Mouse (Mus musculus) adrenal gland, postnatal 4 days (tissue): ENCODE results near the gene Wnt6. TPM values are rescaled to one million over a fixed set of nuclear protein-coding genes. Genes with fewer than 3 reads are reported as not detected.

Source experiments
- DNase-seq, 2 experiments: peaks; one replicate each; pipeline ENCODE4 v3.0.0; 2021 to 2022; ENCODE audit warnings: low spot score in 2 of 2, mixed read lengths in 2 of 2
- long read RNA-seq, 2 experiments: library from polyadenylated mRNA; stranded (forward); transcript quantifications; one replicate each; pipeline ENCODE4 v2.0.0; 2021
- total RNA-seq, 2 experiments: library from RNA; stranded (reverse); gene quantifications; 2 replicates each; pipeline ENCODE4 v1.2.3; 2021

Wnt6 gene
- total RNA-seq = 1 to 10 TPM; 3.1 to 3.5 TPM
- long read RNA-seq, experiment 1, partial matches to known transcripts = 1 of 5 reads
- long read RNA-seq, experiment 1, other reads (novel, unspliced or antisense) = 1 of 5 reads
- long read RNA-seq, experiment 2, partial matches to known transcripts = 0 of 5 reads
- long read RNA-seq, experiment 2, other reads (novel, unspliced or antisense) = 2 of 5 reads

GRCm38 (mm10) chr1:74771845-74771930, at the start of gene Wnt6:
TSS of gene Wnt6 (plus strand) at chr1:74771892.
- DNase-seq = no peak

DNA sequence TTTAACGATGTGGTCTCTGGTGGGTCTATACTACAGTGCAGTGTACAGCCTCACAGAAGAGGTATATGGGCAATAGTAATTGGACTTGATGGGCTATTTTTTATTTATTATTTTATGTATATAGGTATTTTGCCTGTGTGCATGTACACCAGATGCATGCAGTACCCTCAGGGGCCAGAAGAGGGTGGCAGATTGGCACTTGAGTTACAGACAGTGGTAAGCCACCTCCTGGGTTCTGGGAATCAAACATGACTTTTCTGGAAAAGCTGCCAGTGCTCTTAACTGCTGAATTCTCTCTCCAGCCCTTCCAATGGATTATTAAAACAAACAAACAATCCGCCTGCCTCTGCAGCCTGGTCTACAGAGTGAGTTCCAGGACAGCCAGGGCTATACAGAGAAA, 47.9 kb upstream of the Wnt6 start:
- no peak for DNase-seq

GRCm38 (mm10) chr1:74726114-74726513, 45.6 kb upstream of the Wnt6 start:
- no peak for DNase-seq

- no peak for DNase-seq
These were observed 45.0 kb upstream of the Wnt6 start for GRCm38 (mm10) chr1:74726674-74727073.

- no peak for DNase-seq
These were observed 43.2 kb upstream of the Wnt6 start for GRCm38 (mm10) chr1:74728446-74728845.

DNA sequence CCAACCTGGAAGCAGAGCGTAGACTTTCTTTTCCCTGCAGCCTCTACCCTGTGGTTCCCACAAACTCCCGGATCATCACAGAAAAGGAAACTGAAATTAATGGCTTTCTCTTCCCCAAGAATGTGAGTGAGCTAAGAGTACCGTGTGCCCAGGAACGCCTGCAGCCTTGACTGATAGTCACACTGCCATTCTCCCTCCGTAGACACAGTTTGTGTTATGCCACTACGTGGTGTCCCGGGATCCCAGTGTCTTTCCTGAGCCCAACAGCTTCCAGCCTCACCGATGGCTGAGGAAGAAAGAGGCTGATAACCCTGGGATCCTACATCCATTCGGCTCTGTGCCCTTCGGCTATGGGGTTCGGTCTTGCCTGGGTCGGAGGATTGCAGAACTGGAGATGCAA, 34.7 kb upstream of the Wnt6 start:
- DNase-seq = no peak

- no peak for DNase-seq
These were observed 34.2 kb upstream of the Wnt6 start for GRCm38 (mm10) chr1:74737500-74737899.

DNA sequence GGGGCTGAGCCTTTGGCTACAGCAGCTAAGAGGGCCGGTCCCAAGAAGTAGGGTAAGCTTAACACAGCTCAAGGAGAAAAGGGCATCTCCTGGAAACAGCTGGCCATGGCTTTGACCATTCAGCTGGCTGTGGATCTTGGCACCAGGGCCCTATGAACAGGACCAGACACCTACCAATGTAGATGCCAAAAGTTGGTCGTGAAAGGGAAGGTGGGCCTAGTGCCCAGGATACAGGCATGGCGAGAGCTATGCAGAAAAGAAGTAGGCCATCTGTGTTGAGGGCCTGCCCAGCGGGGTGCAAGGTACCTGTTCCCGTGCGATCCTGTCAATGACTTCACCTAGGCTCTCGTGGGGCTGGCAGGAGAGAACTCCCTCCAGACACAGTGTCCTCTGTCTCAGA, 30.8 kb upstream of the Wnt6 start:
- no peak for DNase-seq

- DNase-seq = no peak
These were observed 24.4 kb upstream of the Wnt6 start for GRCm38 (mm10) chr1:74747335-74747734.

DNA sequence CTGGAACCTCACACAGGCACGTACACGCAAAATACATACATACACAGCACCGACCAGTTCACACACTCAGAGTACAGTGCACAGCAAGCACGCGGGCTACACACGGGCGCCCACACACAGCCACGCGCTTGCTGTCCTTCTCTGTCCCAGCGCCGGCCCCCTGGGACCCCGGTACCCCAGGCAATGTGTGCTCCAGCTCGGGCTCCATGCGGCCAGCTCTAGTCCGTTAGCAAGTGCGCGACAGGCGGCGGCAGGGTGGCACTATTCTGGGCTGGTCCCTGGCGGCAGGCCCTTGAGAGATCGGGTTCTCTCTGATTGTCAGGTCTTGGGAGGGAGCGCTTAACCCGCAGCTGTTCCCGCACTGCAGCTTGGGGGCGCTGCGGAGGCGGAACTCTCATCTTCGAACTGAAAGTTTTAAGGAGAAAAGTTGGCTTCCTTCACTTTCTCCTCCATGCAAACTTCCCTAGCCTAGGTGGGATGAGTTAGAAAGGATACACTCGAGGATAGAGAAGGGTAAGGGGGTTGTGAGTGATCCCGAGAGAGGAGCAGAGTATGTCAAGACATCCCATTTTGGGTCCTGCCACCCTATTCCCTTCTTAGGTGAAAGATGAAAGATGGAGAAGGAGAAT, 22.9 kb upstream of the Wnt6 start, which contains the start of gene Prkag3:
Gene Prkag3, minus strand, starts transcription at position 579 of the 629 bp plus-strand sequence.
- peak; percentile 22 to 44 for DNase-seq

DNA sequence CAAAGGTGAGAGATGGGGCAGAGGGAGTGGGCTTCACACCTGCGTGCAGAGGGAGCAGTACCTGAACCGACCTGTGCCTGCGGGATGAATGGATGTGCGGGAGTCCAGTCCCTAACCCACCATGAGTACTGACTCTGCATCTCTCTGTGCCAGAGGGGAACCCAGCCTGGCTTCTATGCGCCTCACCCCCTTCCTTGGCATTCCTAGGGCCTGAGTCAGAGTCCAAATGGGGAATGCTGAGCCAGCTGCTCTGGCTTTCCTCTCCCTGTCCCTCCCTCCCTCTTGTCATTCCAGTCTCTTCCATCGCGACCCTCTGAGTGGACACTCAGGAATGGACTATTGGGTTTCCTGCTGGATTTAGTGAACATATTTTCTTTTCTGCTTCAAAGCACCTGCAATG, 22.4 kb upstream of the Wnt6 start:
- no peak for DNase-seq

DNA sequence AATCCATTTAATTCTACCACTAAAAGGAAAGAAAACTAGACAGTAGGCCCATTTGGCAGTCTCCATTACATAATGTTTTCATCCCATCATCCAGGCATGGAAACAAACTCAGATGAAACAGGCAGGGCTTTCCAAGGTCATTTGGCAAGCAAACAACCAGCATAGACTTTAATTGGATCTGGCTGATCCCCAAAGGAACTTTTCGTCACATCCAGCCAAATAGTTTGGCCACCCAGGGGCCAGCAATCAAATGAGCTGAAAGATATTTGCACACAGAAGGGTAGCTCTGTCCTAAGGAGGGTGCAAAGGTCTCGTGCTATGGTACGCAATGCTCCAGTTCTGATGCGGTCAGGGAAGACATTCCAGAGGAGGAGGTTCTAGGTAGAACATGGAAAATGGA, 21.0 kb upstream of the Wnt6 start:
- no peak for DNase-seq

DNA sequence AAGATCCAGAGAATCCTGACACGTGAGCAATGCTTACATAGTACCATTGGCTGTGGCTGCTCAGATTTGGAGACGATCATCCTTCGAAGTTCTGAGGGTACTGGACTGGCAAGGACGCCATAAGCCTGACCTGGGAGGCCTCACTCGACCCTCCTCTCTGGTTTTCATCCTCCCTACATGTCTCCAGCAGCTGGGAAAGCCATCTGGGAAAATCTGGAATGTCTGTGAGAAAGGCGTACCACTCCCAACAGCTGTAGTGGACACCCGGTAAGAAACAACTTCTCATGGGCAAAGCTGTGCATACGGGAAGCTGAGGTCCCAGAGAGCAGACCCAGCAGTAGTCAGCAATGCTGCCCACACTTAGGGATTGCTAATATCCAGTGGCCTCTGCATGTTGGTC, 19.5 kb upstream of the Wnt6 start:
- DNase-seq = no peak

GRCm38 (mm10) chr1:74752833-74753232, 18.9 kb upstream of the Wnt6 start:
- DNase-seq = no peak

GRCm38 (mm10) chr1:74753266-74753974, 18.3 kb upstream of the Wnt6 start:
- no peak for DNase-seq

- DNase-seq = no peak
These were observed 17.4 kb upstream of the Wnt6 start for GRCm38 (mm10) chr1:74754175-74754785.

DNA sequence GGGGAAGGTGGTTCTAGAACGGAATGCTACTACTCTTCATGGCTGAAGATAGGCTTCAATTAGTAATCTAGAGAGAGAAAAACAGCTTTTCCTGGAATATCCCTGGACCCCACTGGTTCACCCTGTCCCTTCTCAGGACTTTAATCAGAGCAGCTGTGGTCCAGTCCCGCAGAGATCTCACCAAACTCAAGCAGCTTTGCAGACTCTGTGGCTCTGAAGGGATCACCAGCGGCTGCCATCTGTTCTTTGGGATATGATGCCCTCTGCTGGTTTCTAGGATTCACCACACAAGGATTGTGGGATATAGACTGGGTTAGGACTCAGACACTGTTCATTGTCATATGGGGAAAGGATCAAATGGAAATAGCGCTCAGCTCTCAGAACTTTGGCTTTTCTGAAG, 11.9 kb upstream of the Wnt6 start:
- no peak for DNase-seq

GRCm38 (mm10) chr1:74763081-74763480, 8.6 kb upstream of the Wnt6 start:
- peak in 1 of 2 experiments; percentile 62 for DNase-seq

- DNase-seq = no peak
These were observed 795 bp upstream of the Wnt6 start for GRCm38 (mm10) chr1:74770727-74771466.

DNA sequence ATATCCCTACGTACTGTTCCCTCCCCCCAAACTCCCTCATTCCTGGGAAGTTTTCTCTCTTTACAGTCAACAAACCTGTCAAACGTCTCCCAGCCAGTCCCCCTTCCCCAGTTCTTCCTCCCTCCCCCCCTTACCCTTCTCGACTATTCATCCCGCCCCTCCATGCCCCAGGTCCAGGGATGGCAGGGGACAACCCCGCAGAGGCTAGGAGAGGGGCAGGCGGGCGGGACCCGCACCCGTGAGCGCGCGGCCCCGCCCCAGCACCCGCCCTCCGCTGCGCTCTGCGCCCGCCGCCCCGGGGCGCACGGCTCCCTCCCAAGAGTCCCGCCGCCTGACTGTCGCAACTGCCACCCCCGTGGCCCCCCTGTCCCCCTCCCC, 236 bp upstream of the Wnt6 start:
- DNase-seq = no peak

DNA sequence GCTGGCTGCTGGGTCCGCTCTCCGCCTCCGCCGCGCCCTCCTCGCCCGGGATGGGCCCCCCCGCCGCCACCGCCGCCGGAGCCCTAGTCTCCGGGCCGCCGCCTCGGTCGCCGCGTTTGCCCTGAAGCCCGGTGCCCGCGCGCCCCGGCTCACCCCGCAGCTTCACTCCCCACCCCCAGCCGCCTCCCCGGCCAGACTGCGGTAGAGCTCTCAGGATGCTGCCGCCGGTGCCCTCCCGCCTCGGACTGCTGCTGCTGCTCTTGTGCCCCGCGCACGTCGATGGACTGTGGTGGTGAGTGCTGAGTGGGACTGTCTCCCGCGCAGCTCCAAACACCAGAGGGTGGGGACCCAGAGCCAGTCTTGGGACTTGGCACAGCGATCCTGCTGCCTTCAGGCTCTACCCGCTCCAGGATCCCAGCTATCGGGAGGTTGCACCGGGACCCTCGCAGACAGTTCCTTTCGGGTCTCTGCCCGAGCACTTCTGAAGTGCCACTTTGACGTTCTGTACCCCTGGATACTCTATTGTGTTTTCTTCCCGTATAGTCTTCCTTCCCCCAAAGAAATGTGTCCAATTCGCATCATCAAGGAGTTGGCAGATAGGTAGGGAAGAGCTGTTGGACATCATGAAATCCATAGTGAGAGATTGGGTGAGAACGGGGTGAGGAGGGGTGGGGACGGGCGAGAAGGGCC, 384 bp downstream of the Wnt6 start:
- DNase-seq = no peak

GRCm38 (mm10) chr1:74773136-74773535, 1.4 kb downstream of the Wnt6 start:
- peak in 1 of 2 experiments; percentile 60 for DNase-seq
